Mouse (Mus musculus): ENCODE data around the gene Fibin.

The Fibin gene

DNA sequence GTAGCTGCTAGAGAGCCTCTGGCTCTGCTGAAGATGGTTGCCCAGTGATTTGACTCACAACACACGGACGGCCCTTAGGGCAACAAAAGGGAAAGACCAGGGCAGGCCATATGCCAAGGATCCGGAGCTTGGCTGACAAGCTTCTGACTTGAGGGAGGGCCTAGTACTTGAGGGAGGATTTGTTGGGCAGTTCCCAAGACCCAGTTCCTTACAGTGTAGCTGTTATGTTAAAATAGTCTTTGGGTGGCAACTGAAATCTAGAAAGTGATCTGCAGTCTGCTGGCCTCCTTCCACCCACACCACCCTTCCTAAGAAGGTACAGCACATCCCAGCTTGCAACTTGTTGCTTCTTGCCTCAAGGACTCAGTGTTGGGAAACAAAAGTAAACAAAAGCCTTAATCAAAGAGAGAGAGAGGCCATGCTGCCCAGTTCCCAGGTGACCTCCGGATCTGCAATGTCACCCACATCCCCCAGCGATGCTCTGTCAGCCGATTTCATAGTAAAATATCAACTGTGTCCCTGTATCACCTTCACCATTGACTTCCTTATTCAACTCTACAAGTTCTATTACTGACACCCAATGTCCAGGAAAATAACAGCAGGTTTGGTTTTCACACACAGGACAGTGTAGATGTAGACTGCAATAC lies 48.4 kb downstream of the Fibin start, which contains the start of gene Bbox1:
Gene Bbox1, minus strand, starts transcription at position 52 of the 647 bp plus-strand sequence.
- no peak for DNase-seq (ENCODE audit: low read depth, low spot score)

GRCm38 (mm10) chr2:110314074-110314473 lies 48.9 kb downstream of the Fibin start:
- no peak for DNase-seq (ENCODE audit: low read depth, low spot score)

GRCm38 (mm10) chr2:110313305-110313824 lies 49.6 kb downstream of the Fibin start:
- no peak for DNase-seq (ENCODE audit: low read depth, low spot score)
